Mouse (Mus musculus) kidney, postnatal 0 days (tissue): Measurements from ENCODE around the gene Slc35e2. TPM values are rescaled to one million over a fixed set of nuclear protein-coding genes. Genes with fewer than 3 reads are reported as not detected.
"Not testable (repeated sequence)": the region's sequence is repeated elsewhere in the genome, so short reads cannot be mapped to it uniquely, and the experiment has no call there.

Experiments used
- ATAC-seq: fragments of 200-750 bp; cut with Nextera tagmentation; replicated peaks from 2 replicates; pipeline ENCODE4 v1.8.0; 2017; ENCODE audit warnings: low read depth, moderate number of reproducible peaks, moderate TSS enrichment, moderate library complexity; ENCODE audit not compliant: low FRiP score
- DNase-seq: peaks from one replicate; pipeline ENCODE4 v3.0.0-alpha.2; 2016; ENCODE audit warnings: low spot score
- H3K27ac ChIP-seq: fragments of 300-500 bp; sonication (generic); 2 replicates; pipeline ENCODE4 v1.5.1; 2014; ENCODE audit warnings: mild to moderate bottlenecking
- H3K27me3 ChIP-seq: fragments of 300-500 bp; sonication (generic); 2 replicates; pipeline ENCODE4 v1.6.1; 2014; ENCODE audit warnings: low read length, mixed read lengths; ENCODE audit not compliant: insufficient read depth
- H3K36me3 ChIP-seq: fragments of 300-500 bp; sonication (generic); 2 replicates; pipeline ENCODE4 v1.6.1; 2014; ENCODE audit warnings: low read length, mixed read lengths; ENCODE audit not compliant: insufficient read depth
- H3K4me1 ChIP-seq: fragments of 300-500 bp; sonication (generic); replicated peaks from 2 replicates; pipeline ENCODE4 v1.6.1; 2014; ENCODE audit warnings: antibody characterized with exemption, low read length, mixed read lengths; ENCODE audit not compliant: insufficient read depth
- H3K4me2 ChIP-seq: fragments of 300-500 bp; sonication (generic); 2 replicates; pipeline ENCODE4 v1.6.1; 2014; ENCODE audit warnings: mild to moderate bottlenecking, low read length, moderate library complexity, mixed read lengths
- H3K4me3 ChIP-seq: fragments of 300-500 bp; sonication (generic); replicated peaks from 2 replicates; pipeline ENCODE4 v1.5.1; 2014; ENCODE audit warnings: low read depth, low read length
- H3K9ac ChIP-seq: fragments of 300-500 bp; sonication (generic); 2 replicates; pipeline ENCODE4 v1.6.1; 2014; ENCODE audit warnings: low read depth, low read length
- H3K9me3 ChIP-seq: fragments of 300-500 bp; sonication (generic); replicated peaks from 2 replicates; pipeline ENCODE4 v1.6.1; 2016; ENCODE audit warnings: low read length, inconsistent platforms, mixed read lengths
- CTCF ChIP-seq: IDR thresholded peaks from 2 replicates; pipeline ENCODE4 v1.5.1; 2016; ENCODE audit warnings: antibody characterized with exemption, low read depth, mild to moderate bottlenecking, moderate library complexity
- WGBS: fragments of 180-500 bp; shearing (Covaris S2); extraction: QIAGEN DNeasy Blood & Tissue Kit; methylation state at CpG from one replicate; pipeline ENCODE4 v1.1.7; 2014; 5-methylcytosine and 5-hydroxymethylcytosine counted together
- polyA plus RNA-seq: library from polyadenylated mRNA; unstranded; fragments of >200 nt; fragmentation: Nextera tagmentation; extraction: Ambion mirVana; gene quantifications from 2 replicates; pipeline ENCODE4 v1.2.1, GENCODE M21; 2015

Gene Slc35e2
- polyA plus RNA-seq, 1 experiment from 2014 or later, result 6.6 TPM

DNA sequence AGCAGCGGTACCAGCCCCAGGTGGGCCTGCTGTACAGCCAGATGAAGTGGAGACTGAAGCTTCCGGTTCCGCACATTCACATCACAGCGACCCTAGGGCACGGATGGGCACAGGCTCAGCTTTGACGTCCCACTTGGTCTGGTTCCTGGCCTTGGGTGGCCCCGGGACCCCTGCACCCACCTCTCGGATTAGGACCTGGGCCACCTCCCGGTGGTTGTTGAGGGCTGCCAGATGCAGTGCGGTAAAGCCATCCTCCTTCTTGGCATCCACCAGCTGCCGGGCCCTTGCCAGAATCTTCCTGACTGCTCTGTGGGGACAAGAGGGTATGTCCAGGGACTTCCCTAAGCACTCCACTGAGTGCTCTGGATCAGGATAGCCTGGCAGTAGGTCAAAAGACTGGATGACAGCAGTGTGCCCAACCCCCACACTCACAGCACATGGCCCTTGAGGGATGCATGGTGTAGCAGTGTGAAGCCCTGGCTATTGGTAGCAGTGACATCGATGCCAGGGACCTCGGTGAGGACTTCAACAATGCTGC is 55.1 kb downstream of the Slc35e2 start:
- WGBS, result 92% methylated on average over 13 of the region's 13 CpGs
- no peak for DNase-seq
- H3K36me3 ChIP-seq, result peaks cover 12% of the 10 kb centered on the region; the same call in 1 of the 2 replicates
- H3K9me3 ChIP-seq, result no peaks in the 10 kb centered on the region
- H3K27me3 ChIP-seq, result no peaks in the 10 kb centered on the region; the same call in 1 of the 2 replicates
- H3K4me1 ChIP-seq, result peaks cover 40% of the 10 kb centered on the region
- H3K9ac ChIP-seq, result no peak overlapping the region
- H3K27ac ChIP-seq, result no peak overlapping the region
- ATAC-seq, result no peak
- H3K4me2 ChIP-seq, result no peak overlapping the region
- TF ChIP-seq CTCF, result no peak
- no peak overlapping the region for H3K4me3 ChIP-seq

- H3K36me3 ChIP-seq, result peaks cover 12% of the 10 kb centered on the region; the same call in 1 of the 2 replicates
- no peak overlapping the region for H3K4me2 ChIP-seq
- no peaks in the 10 kb centered on the region; the same call in 1 of the 2 replicates for H3K27me3 ChIP-seq
- peaks cover 17% of the 10 kb centered on the region for H3K4me1 ChIP-seq
- ATAC-seq (no peak), DNase-seq (no peak)
- H3K27ac ChIP-seq, result no peak overlapping the region
- H3K9me3 ChIP-seq, result no peaks in the 10 kb centered on the region
- no peak for TF ChIP-seq CTCF
- no peak overlapping the region for H3K9ac ChIP-seq
- no peak overlapping the region for H3K4me3 ChIP-seq
- 92% methylated on average over 10 of the region's 10 CpGs for WGBS
Observed at GRCm38 (mm10) chr4:155658961-155659360, 57.7 kb downstream of the Slc35e2 start.

- ATAC-seq, result peak; percentile 50; the same call in 1 of the 2 replicates
- DNase-seq, result peak; percentile 21
- Histone ChIP-seq H3K27ac (no peak overlapping the region), H3K36me3 (peaks cover 12% of the 10 kb centered on the region; the same call in 1 of the 2 replicates), H3K4me2 (no peak overlapping the region), H3K9me3 (no peaks in the 10 kb centered on the region), H3K9ac (no peak overlapping the region), H3K27me3 (no peaks in the 10 kb centered on the region), H3K4me1 (no peaks in the 10 kb centered on the region), H3K4me3 (no peak overlapping the region)
- no peak for TF ChIP-seq CTCF
- 64% methylated on average over 12 of the region's 12 CpGs for whole genome bisulfite sequencing
Observed at GRCm38 (mm10) chr4:155660641-155661040, 59.4 kb downstream of the Slc35e2 start.

DNA sequence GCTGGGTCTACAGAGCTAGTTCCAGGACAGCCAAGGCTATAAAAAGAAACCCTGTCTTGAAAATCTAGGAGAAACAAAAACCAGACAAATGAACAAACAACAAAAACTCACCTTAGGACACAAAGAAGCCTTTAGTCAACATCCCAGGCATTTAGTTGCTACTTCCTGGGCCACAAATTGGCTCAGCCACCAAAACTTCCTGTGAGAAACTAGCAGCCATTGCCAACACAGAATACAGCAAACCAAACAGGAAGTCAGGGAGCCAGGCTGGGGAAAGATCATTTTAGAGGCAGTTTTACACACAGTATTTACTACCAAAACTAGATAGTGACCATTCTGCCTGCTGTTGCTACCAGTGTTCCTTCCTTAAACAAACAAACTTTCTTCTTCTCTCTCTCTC is 65.7 kb downstream of the Slc35e2 start:
- no peak for TF ChIP-seq CTCF
- no peak overlapping the region for H3K9ac ChIP-seq
- H3K4me2 ChIP-seq, result no peak overlapping the region
- H3K36me3 ChIP-seq, result 0 out of 2 replicates have a peak, but pooled peaks cover 3% of the 10 kb centered on the region
- peak; percentile 57 for DNase-seq
- H3K4me1 ChIP-seq, result peaks cover 5% of the 10 kb centered on the region
- no peak for ATAC-seq
- H3K4me3 ChIP-seq, result no peak overlapping the region
- no peaks in the 10 kb centered on the region for H3K9me3 ChIP-seq
- peak overlapping the region; percentile 13; the same call in 1 of the 2 replicates for H3K27ac ChIP-seq
- no peaks in the 10 kb centered on the region for H3K27me3 ChIP-seq

GRCm38 (mm10) chr4:155668689-155669597 is 67.7 kb downstream of the Slc35e2 start, which contains the start of gene Mib2:
TSS of gene Mib2 (minus strand) at chr4:155669198.
- H3K36me3 ChIP-seq, result 0 out of 2 replicates have a peak, but pooled peaks cover 3% of the 10 kb centered on the region
- no peaks in the 10 kb centered on the region for H3K27me3 ChIP-seq
- ATAC-seq (peak; percentile 97), DNase-seq (peak; percentile 99)
- no peaks in the 10 kb centered on the region for H3K9me3 ChIP-seq
- H3K9ac ChIP-seq, result peak within 1 kb of the TSS; percentile 87
- peak within 1 kb of the TSS; percentile 82 for H3K4me2 ChIP-seq
- TF ChIP-seq CTCF, result no peak; the same call in 1 of the 2 replicates
- H3K27ac ChIP-seq, result peak within 1 kb of the TSS; percentile 77
- peaks cover 5% of the 10 kb centered on the region for H3K4me1 ChIP-seq
- under 1% methylated on average over 70 of the region's 73 CpGs for WGBS
- peak within 1 kb of the TSS; percentile 95 for H3K4me3 ChIP-seq

- Histone ChIP-seq H3K4me2 (peak overlapping the region; percentile 82), H3K9ac (no peak overlapping the region), H3K4me1 (peaks cover 5% of the 10 kb centered on the region), H3K9me3 (no peaks in the 10 kb centered on the region), H3K36me3 (0 out of 2 replicates have a peak, but pooled peaks cover 3% of the 10 kb centered on the region), H3K4me3 (peak overlapping the region; percentile 95), H3K27ac (no peak overlapping the region; the same call in 1 of the 2 replicates), H3K27me3 (no peaks in the 10 kb centered on the region)
- WGBS, result under 1% methylated on average over 8 of the region's 8 CpGs
- no peak for DNase-seq
- TF ChIP-seq CTCF, result no peak
- ATAC-seq, result 0 out of 2 replicates have a peak, but pooled peaks have one; percentile 19
Observed at GRCm38 (mm10) chr4:155669598-155670075, 68.4 kb downstream of the Slc35e2 start.

DNA sequence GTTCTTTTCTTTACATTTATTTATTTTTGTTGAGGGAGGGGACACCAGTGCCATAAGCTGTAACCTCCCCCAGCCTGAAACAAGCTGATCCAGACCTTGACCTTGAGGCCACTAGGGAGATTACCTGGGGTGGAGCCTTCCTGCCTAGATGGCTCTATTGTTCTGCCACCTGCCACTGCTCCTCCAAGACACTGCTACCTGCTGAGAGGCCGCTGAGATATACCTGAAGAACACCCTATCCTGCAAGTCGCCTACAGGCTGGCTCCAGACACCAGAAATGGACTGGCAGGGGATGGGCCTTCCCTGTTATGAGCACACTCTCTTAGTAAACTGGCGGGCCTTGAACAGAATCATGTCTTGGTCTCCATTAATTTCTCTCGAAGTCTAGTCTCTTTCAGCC is 69.0 kb downstream of the Slc35e2 start:
- H3K9me3 ChIP-seq, H3K4me2 ChIP-seq, DNase-seq, H3K4me3 ChIP-seq, H3K27ac ChIP-seq, H3K36me3 ChIP-seq, H3K4me1 ChIP-seq, H3K27me3 ChIP-seq, ATAC-seq, H3K9ac ChIP-seq: not testable (repeated sequence)
- WGBS, result 79% methylated on average over 4 of the region's 4 CpGs
